Mouse (Mus musculus): ENCODE measurements around the gene Rbm41.

Rbm41 gene

DNA sequence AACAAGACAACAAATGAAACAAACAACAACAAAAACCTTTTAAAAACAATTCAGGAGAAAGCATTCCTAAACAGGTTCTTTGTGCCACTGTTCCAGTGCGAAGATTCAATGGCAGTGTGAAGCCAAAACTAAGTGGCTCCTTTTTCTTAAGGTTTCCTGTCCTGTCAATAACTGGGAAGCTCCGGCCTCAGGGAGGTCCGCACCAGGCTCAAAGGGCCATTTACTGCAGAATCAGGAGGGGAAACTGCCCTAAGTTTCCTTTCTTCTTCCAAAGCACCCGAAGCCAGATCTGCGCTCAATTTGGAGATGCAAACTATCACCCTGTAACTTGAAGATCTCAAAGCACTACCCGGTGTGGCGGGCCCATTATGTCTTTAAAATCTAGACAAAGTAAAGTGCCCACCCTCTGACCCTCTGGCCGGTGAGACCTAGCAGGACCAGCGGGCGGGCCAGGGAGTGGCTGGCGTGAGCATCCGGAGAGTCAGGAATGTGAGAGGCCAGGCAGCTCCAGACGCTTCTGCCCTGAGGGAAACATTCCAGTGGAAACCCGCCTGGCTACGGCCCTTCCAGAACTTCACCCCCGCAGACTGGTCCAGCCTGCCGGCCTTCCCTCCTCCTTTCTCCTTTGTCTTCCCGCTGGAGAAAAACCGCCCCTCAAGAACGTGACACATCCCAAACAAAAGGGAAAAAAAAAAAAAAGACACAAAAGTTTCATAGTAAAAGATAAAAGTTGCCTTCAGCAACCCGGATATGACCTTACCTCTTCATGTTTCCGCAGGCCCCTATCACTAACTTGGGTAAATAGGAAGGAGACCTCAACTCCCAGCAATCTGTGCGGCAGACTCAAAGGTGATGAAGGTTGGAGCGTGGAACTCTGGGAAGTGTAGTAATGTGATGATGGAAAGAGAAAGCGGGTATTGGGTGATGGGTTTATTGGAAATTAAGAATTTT is at the start of gene Rbm41:
Gene Rbm41 (minus strand): TSS at position 856 of the 951 bp plus-strand sequence.
- DNase-seq (ENCODE audit: low spot score in 2 of 2): peak in 1 of 2 experiments; percentile 5

DNA sequence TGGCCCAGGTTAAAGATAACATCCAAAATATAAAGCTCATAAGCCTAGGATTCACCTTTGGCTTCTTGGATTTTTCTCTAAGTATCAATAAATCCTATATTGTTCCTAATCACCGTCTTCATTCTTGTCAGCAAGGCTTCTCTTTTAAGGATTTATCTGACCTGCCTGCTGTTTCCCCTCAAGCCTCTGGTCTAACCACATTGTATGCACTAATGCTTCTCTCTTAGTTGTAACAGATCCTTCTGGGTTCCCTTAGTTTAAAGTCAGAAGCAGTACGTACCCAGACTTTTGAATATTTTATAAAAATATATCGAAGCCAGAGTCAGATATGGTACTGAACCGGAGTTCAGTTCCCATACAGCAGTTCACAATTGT is 283 bp upstream of the Rbm41 start:
- no peak for DNase-seq (ENCODE audit: low spot score in 2 of 2)

DNA sequence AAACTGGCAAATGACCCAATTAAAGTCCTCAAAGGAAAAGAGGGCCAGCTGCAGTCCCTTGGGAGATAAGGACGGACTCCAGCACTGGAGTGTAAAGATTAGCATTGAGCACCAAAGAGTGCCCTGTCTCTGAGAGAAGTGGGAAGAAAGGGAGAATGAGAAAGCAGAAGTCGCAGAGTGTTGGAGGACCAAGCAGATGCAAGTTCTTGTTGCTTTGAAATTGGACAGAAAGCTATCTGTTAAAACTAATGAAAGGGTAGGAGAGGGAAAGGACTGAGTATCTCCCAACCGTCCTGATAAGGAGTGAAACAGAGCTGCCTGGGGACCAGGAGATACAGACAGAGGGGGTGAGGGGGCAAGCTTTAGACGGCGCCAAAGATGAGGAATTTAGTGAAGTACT is 16.3 kb downstream of the Rbm41 start:
- DNase-seq (ENCODE audit: low spot score in 2 of 2): no peak

DNA sequence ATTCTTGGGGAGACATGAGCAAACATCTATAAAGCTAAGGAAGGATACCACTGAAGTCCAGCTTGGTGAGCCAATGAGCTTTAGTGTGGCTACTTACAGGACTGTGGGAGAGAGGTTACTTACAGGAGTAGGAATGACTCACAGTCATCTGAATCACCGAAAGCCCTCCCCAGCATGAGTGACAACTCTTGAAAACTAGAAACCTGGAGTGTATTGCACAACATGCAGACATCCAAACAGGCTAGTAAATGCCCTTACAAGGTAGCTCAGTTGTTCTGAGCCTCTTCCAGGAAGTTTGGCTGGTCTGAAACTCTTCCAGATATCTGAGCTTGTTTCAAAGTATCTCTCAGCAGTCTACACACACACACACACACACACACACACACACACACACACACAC is 64.9 kb downstream of the Rbm41 start:
- DNase-seq (ENCODE audit: low spot score in 2 of 2): no peak

DNA sequence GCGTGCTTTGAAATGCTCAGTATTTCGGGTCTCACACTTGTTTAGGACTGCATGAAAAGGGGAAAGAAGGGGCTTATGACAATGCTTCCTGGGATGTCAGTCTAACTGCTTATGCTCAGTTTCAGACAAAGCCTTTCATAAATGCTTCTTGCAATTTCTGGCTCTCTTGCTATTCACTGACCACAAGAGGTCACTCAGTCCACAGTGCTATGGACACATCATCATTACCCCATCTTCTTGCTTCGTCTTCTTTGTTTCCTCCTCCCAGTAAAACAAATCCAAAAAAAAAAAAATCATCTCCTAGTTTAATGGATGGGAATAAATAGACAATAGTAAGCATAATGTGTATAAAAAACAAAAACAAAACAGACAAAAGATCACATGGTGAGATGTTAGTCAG is 65.9 kb downstream of the Rbm41 start:
- no peak for DNase-seq (ENCODE audit: low spot score in 2 of 2)

DNA sequence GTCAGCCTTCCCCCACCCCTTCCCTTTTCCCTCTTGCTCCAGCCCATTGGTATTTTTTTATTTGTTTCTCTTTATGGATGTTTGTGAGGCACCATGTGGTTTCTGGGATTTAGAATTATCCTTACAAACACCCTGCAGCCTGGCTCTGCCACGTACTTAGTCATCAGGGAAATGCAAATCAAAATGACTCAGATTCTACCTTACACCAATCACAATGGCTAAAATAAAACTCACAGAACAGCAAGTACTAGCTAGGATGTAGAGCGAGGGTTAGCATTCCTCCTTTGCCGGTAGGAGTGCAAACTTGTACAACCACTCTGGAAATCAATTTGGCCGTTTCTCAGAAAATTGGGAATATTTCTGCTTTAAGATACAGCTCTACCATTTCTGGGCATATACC is 77.8 kb downstream of the Rbm41 start:
- DNase-seq (ENCODE audit: low spot score in 2 of 2): no peak

DNA sequence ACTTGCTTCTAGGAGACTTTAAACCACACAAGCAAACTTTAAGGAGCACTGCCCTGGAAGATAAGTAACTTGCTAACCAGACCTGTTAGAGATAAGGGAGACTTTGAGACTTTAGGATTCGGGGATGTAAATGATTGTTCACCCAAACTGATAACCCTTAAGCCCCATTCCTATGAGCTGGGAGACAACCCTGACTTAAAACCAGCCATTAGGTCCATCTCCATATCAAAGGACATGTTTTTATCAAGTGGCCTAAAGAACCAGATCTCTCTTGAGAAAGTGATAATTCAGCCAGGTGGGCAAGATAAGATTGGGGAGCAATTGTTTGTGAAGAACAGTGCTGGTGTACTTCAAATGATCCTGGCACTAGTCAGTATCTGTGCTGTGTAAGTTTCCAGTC is 107.0 kb downstream of the Rbm41 start:
- no peak for DNase-seq (ENCODE audit: low spot score in 2 of 2)

DNA sequence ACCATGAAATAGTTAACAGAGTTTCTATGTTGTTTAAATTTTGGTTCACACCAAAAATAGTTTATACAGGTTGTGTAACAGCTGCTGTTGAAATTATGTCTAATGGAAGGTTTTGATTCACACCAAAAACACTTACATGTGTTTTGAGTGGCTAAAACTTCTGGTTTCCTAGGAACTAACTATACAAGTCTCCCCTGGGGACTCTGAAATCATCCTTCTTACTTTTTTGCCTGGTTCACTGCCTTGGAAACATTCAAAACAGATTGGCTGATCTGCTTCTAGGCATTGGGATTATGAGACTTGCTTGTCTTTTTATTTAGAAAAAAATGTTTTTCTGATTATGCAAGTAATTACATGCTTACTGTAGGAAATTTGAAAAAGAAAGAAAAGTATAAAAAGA is 115.2 kb downstream of the Rbm41 start:
- DNase-seq (ENCODE audit: low spot score in 2 of 2): no peak

DNA sequence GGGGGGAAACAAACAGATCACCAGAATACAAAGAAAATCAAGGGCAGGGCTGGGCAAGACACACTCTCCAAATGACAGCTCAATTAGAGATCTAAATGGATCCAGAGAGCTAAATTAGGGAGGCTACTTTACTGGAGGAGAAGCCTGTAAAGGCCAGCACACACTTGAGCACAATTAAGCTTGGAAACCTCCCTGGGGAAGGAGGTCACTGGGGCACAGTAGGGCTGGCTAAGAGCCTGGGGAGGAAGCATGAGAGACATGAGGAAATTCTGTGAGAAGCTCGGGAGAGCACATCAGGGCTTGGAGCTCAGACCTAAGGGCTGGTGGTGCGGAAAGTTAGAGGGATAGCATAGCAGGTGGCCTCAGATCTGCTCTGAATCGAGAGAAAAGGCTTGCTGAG is 120.5 kb downstream of the Rbm41 start:
- DNase-seq (ENCODE audit: low spot score in 2 of 2): no peak

DNA sequence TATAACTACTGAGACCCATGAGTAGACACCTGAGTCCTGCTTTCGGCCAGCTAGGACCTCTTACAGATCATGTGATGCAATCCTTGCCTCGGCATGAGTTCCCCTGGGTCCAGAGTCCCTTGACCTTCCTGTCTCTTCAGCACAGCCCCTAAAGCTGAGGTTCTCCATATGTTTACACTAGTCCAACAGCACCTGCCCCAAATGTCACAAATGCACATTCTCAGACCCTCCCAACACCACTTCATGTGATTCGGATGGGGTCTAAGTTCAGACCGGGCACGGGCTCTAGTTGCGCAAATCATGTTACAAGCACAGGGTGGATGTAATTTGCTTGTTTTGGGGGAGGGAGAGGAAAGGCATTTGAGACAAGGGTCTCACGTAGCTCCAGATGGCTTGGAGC is 121.3 kb downstream of the Rbm41 start:
- DNase-seq (ENCODE audit: low spot score in 2 of 2): no peak

DNA sequence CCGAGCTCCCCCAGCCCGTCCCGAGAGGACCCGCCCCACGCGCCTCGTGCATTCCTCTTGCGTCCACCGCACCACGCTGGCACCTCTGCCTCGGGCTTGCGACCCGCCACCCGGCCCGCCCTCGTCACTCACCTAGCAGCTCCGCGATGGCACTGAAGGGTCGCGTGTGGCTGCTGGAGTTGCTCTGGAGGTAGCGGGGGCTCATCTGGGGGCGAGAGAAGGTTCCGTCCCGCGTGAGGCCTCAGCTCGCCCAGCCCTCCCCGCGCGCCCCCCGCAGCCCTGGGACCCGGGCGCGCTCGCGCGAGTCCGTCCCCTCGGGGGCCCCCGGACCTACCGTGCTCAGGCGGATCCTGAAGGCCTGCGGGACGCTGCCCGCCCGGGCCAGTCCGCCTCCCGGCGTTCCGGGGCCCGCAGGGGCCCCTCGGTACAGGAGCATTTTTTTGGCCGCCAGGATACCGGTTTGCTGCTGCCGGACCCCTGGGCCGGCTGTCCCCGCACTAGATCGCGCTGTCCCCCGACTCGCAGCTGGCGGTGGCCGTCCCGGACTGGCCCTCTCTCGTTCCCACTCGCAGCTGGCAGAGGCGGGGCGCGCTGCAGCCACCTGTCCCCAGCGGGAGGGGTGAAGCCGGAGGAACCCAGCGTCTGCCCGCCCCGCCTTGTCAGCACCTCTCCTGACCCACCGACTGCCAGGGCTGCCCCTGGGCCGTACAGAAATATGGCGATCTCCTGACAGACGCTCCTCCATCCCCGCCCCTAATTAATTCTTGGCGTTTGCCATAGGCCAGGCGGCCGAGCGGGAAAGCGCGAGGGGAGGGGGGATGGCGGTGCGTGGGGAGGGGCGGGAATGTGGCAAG is 127.2 kb downstream of the Rbm41 start, which contains the start of gene Morc4:
Gene Morc4 (minus strand): TSS at position 740 of the 854 bp plus-strand sequence.
- no peak for DNase-seq (ENCODE audit: low spot score in 2 of 2)

DNA sequence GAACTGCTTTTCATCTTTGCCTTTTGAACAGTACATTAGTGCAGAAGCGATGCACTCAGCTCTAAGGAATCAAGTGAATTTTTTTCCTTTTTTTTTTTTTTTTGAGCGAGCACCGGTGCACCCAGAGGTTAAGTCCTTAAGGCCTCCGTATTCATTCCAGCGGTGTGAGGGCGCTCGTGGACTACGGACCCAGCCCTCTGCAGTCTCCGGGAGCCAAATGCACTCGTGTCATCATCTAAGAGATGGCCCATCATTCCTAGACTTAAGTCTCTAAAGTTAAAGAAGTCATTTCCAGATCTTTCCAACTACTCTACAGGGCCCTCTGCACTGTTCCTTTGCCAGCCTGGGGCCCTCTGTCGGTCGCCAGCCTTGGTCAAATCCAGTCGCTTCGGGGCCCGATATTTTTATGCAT is 128.1 kb downstream of the Rbm41 start:
- no peak for DNase-seq (ENCODE audit: low spot score in 2 of 2)

DNA sequence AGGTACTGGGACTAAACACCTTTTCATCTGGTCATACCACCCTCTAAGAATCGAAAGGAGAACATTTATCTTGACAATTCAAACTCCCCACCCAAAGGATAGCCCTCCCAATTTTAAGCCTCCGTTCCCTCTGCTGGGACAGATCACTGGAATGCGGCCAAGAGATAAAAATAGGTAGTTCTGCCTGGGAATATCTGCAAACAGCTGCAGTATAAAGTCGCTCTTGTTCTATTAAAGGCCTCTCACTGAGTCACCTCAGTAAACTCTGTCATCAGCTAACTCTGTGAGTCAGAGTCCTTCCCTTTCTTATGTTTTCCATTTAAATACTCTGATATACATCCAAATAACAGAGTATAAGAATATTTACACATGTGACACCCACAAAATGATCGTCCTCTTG is 139.0 kb downstream of the Rbm41 start:
- no peak for DNase-seq (ENCODE audit: low spot score in 2 of 2)

DNA sequence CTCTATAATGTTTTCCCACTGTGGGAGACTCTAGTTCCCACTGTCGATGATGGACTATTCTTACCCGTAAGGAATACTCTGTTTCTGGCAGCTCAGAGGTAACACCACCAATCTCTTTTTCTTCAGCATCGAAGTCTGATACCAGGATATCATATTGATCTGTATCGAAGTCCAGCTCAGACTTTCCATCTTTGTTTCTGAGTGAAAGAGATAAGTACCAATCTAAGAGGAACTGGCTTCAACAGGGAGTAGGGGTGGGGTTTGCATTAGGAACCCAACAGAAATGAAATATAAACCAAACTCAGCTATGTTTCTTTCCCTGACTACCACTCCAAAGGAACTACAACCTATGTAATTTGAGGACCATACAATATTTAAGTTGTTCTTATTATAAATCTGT is 143.6 kb downstream of the Rbm41 start:
- DNase-seq (ENCODE audit: low spot score in 2 of 2): no peak

DNA sequence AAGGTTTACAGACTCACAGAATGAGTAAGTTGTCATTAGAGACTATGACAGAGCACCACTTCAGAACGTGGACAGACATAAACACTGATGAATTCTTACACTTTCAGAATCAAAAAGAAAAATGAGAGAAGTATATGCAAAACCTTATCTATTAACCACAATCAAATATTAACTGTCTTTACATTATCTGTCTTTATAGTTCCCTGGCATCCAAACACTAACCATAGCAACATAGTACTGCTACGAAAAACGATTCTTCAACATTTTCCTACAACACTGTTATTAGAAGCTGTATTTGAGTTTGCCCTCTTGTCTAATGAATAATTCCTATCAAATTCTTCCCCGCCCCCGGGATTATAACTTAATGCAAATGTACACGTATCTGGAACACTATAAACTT is 157.3 kb downstream of the Rbm41 start:
- DNase-seq (ENCODE audit: low spot score in 2 of 2): no peak

Measured in spleen, postnatal 14 days (tissue).